8 mouse cellular contexts compared by ENCODE assay signal in the genomic region with DNA sequence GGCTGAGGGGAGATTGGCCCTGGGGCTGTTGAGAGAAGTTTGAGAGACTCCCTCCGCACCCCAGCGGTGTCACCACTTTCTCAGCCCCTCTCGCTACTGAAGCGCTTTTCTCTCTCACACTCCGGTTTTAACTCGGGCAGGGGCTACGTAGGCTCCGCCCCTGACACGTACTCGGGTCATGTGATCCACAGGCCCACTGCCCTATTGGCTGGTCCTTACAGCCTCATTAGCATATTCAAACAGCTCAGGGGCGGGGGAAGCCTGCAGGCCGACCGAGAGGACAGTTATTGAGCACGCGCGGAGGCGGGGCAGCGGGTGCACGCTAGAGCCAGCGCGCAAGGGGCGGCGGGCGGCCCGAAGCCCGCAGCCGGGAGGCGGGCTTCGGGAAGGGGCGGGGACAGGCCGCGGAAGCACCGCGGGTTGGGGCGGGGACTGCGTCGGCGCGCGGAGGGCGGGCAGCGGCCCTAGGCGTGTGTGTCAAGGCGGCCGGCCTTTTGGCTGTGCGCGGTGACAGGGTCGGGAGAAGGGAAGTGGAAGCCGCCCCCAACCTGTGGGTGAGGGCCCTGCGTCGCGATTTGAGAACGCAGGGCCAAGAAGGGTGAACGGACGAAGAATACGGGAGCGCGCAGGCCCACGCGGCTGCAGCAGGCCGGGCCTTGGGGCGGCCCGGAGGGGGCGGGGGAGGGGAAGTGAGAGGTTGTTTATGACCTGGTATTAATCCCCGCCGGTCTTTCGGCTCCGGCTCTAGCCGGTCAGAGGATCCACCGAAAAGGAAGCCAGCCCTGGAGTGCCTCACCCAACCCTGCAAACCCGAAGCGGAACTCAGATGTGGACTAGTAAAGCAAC. TPM values are rescaled to one million over a fixed set of nuclear protein-coding genes. Genes with fewer than 3 reads are reported as not detected.
DNase-seq lines count a peak whose midpoint lies in the region; ATAC-seq and TF ChIP-seq lines count a peak whose summit lies in the region.

A gene (minus strand): TSS at position 134 of the 846 bp plus-strand sequence.

- H3K36me3 ChIP-seq in G1E (replicated peaks) = peaks cover 24% of the 10 kb centered on the region
- no peaks in the 10 kb centered on the region; the same call in 1 of the 2 replicates for H3K36me3 ChIP-seq in forebrain, embryonic 16.5 days (ENCODE audit: control insufficient read depth, insufficient read depth)
- H3K36me3 ChIP-seq in lung, embryonic 14.5 days (ENCODE audit: insufficient read depth) = peaks cover 16% of the 10 kb centered on the region
- H3K36me3 ChIP-seq in thymus, adult 2 months (ENCODE audit: control insufficient read depth, insufficient read depth, low read length) = no peaks in the 10 kb centered on the region

- ATAC-seq in G1E (ENCODE audit: extremely low read depth, insufficient number of reproducible peaks, low FRiP score, poor library complexity, severe bottlenecking) = peak; percentile 92
- peak; percentile 93 for ATAC-seq in forebrain, embryonic 16.5 days
- ATAC-seq in lung, embryonic 14.5 days (ENCODE audit: insufficient read depth) = peak; percentile 95

- peak; percentile 86 for DNase-seq in G1E (ENCODE audit: low spot score)
- DNase-seq in cerebellum, adult 18-20 months = peak; percentile 96 to 100
- peak; percentile 96 to 97 for DNase-seq in heart, postnatal 36 days
- DNase-seq in layer of hippocampus, adult 2 months (ENCODE audit: low spot score in 2 of 2) = peak; percentile 98 to 100
- DNase-seq in lung, embryonic 14.5 days = peak; percentile 99
- DNase-seq in thymus, adult 2 months = peak; percentile 98

- WGBS in forebrain, embryonic 16.5 days = under 1% methylated on average over 72 of the region's 72 CpGs
- under 1% methylated on average over 72 of the region's 72 CpGs for WGBS in lung, embryonic 14.5 days
- WGBS in olfactory bulb, adult 2 months = under 1% methylated on average over 72 of the region's 72 CpGs
- 1% methylated on average over 61 of the region's 72 CpGs for WGBS in thymus, adult 2 months

- H3K4me2 ChIP-seq in forebrain, embryonic 16.5 days (ENCODE audit: low read length) = peak within 1 kb of the TSS; percentile 80
- H3K4me2 ChIP-seq in lung, embryonic 14.5 days = peak within 1 kb of the TSS; percentile 86

- peak within 1 kb of the TSS; percentile 97 for H3K27ac ChIP-seq in forebrain, embryonic 16.5 days (ENCODE audit: low read length)
- H3K27ac ChIP-seq in layer of hippocampus, adult 2 months = peak within 1 kb of the TSS; percentile 99
- H3K27ac ChIP-seq in lung, embryonic 14.5 days (ENCODE audit: low read depth) = peak within 1 kb of the TSS; percentile 99
- peak within 1 kb of the TSS; percentile 98 for H3K27ac ChIP-seq in olfactory bulb, adult 2 months (ENCODE audit: insufficient read depth, low read depth, low read length)
- H3K27ac ChIP-seq in thymus, adult 2 months (ENCODE audit: control insufficient read depth, insufficient read depth, low read length) = peak within 1 kb of the TSS; percentile 89

- intact Hi-C loops in heart, postnatal 36 days (cut with DNase I) = loop anchor here (1.0 to 10.0 kb wide), 3 partner anchors 77 to 206 kb away; a partner anchor contains a TSS

- peak within 1 kb of the TSS; percentile 93 for H3K9ac ChIP-seq in forebrain, embryonic 16.5 days (replicated peaks; ENCODE audit: low read depth, low read length)
- H3K9ac ChIP-seq in lung, embryonic 14.5 days = peak within 1 kb of the TSS; percentile 98

- H3K4me3 ChIP-seq in G1E (ENCODE audit: low read depth, low read length) = peak within 1 kb of the TSS; percentile 91
- peak within 1 kb of the TSS; percentile 87 for H3K4me3 ChIP-seq in forebrain, embryonic 16.5 days (replicated peaks; ENCODE audit: low read length)
- H3K4me3 ChIP-seq in layer of hippocampus, adult 2 months = peak within 1 kb of the TSS; percentile 88
- H3K4me3 ChIP-seq in lung, embryonic 14.5 days (ENCODE audit: low read depth, low read length) = peak within 1 kb of the TSS; percentile 95
- peak within 1 kb of the TSS; percentile 100 for H3K4me3 ChIP-seq in olfactory bulb, adult 2 months (ENCODE audit: insufficient read depth, low read depth, low read length)
- peak within 1 kb of the TSS; percentile 99 for H3K4me3 ChIP-seq in thymus, adult 2 months (ENCODE audit: control insufficient read depth, insufficient read depth, low read length)

- no peak for TF ChIP-seq CTCF in G1E (IDR thresholded peaks at IDR 0.05; ENCODE audit: low read depth, low read length)
- TF ChIP-seq CTCF in layer of hippocampus, adult 2 months (conservative IDR thresholded peaks at IDR 0.05) = no peak; the same call in 1 of the 2 replicates
- TF ChIP-seq CTCF in lung, embryonic 14.5 days (IDR thresholded peaks at IDR 0.05; ENCODE audit: low read depth) = no peak
- TF ChIP-seq CTCF in olfactory bulb, adult 2 months (IDR thresholded peaks at IDR 0.05; ENCODE audit: insufficient read depth, low read depth, low read length) = no peak
- TF ChIP-seq CTCF in thymus, adult 2 months (IDR thresholded peaks at IDR 0.05; ENCODE audit: borderline replicate concordance, control insufficient read depth, extremely low read depth, insufficient read depth, low read length, poor library complexity) = no peak

- no peaks in the 10 kb centered on the region for H3K27me3 ChIP-seq in G1E (ENCODE audit: insufficient read depth, low read length)
- H3K27me3 ChIP-seq in forebrain, embryonic 16.5 days (replicated peaks; ENCODE audit: control insufficient read depth, insufficient read depth, low read length) = no peaks in the 10 kb centered on the region
- no peaks in the 10 kb centered on the region for H3K27me3 ChIP-seq in lung, embryonic 14.5 days (ENCODE audit: insufficient read depth, low read length)
- H3K27me3 ChIP-seq in thymus, adult 2 months (ENCODE audit: control insufficient read depth, insufficient read depth, low read length) = no peaks in the 10 kb centered on the region

- H3K4me1 ChIP-seq in G1E (ENCODE audit: insufficient read depth, low read depth, low read length) = peaks cover 49% of the 10 kb centered on the region
- peaks cover 10% of the 10 kb centered on the region for H3K4me1 ChIP-seq in forebrain, embryonic 16.5 days (replicated peaks; ENCODE audit: control insufficient read depth, insufficient read depth, low read length)
- H3K4me1 ChIP-seq in lung, embryonic 14.5 days (ENCODE audit: insufficient read depth) = no peaks in the 10 kb centered on the region
- peaks cover 2% of the 10 kb centered on the region; the same call in 1 of the 2 replicates for H3K4me1 ChIP-seq in olfactory bulb, adult 2 months (ENCODE audit: control insufficient read depth, insufficient read depth, low read length)
- peaks cover 5% of the 10 kb centered on the region; the same call in 1 of the 2 replicates for H3K4me1 ChIP-seq in thymus, adult 2 months (replicated peaks; ENCODE audit: control insufficient read depth, insufficient read depth, low read length)

- no peaks in the 10 kb centered on the region for H3K9me3 ChIP-seq in G1E (replicated peaks)
- no peaks in the 10 kb centered on the region for H3K9me3 ChIP-seq in forebrain, embryonic 16.5 days (ENCODE audit: control insufficient read depth, low read length)
- no peaks in the 10 kb centered on the region for H3K9me3 ChIP-seq in lung, embryonic 14.5 days (ENCODE audit: low read depth, low read length)

- peak; percentile 98 for TF ChIP-seq POLR2A in olfactory bulb, adult 2 months (IDR thresholded peaks at IDR 0.05; ENCODE audit: insufficient read depth, low read depth, low read length)
- peak; percentile 99 for TF ChIP-seq POLR2A in thymus, adult 2 months (IDR thresholded peaks at IDR 0.05; ENCODE audit: control insufficient read depth, extremely low read depth, insufficient read depth, low read length, poor library complexity)

RNA-seq across cellular contexts. Expression of the gene that starts here (rescaled TPM):
- total RNA-seq in G1E (2014; fragmentation: Nextera tagmentation) (144 and 145 TPM in 2 replicates), G1E (2017) (109 and 191 TPM in 2 replicates)
- 15.9 and 19.6 TPM in 2 replicates for polyA plus RNA-seq in G1E (2012)
- polyA plus RNA-seq in forebrain, embryonic 16.5 days (2015; fragmentation: Nextera tagmentation; extraction: Ambion mirVana) = 18.4 and 22.6 TPM in 2 replicates
- total RNA-seq in heart, postnatal 36 days (2021) = 10 to 100 TPM; 14.5 to 21.4 TPM
- total RNA-seq in layer of hippocampus, adult 2 months (2021) = 10 to 100 TPM; 46.0 to 50.3 TPM
- 29.4 and 35.2 TPM in 2 replicates for polyA plus RNA-seq in lung, embryonic 14.5 days (2014; fragmentation: Nextera tagmentation; extraction: Ambion mirVana)
- polyA plus RNA-seq in olfactory bulb, adult 2 months (2012; ENCODE audit: insufficient read depth, insufficient read length, low replicate concordance, missing spikeins) = not detected in 2 replicates
- polyA plus RNA-seq in thymus, adult 2 months (2012; rRNA removed) = 8.8 and 14.0 TPM in 2 replicates

Comparison
In these comparisons a context has a peak if more than half of its experiments do, and no peak if none do; other contexts are left out.
1. Peak in every context shown above with its lines: DNase-seq, ATAC-seq, H3K4me3 ChIP-seq and H3K27ac ChIP-seq.